Mouse (Mus musculus): Measurements from ENCODE around the gene Il4i1. TPM values are rescaled to one million over a fixed set of nuclear protein-coding genes. Genes with fewer than 3 reads are reported as not detected.

Il4i1 gene
- polyA plus RNA-seq (2017; shearing (Covaris generic)): 1 to 10 TPM; 2.0 to 4.1 TPM

- ATAC-seq: peak; percentile 95
Measured at GRCm38 (mm10) chr7:44815721-44816469, at the start of gene Il4i1, which contains the start of gene Nup62. Gene Il4i1 (plus strand): TSS chr7:44816387. Gene Nup62 (plus strand): TSS chr7:44816088.

GRCm38 (mm10) chr7:44768129-44768528 is 48.1 kb upstream of the Il4i1 start:
- no peak for ATAC-seq

- no peak for ATAC-seq
Measured at GRCm38 (mm10) chr7:44770046-44770578, 46.1 kb upstream of the Il4i1 start.

GRCm38 (mm10) chr7:44772591-44773204 is 43.5 kb upstream of the Il4i1 start:
- ATAC-seq: peak; percentile 89

- ATAC-seq: no peak
Measured at GRCm38 (mm10) chr7:44776849-44777498, 39.2 kb upstream of the Il4i1 start.

GRCm38 (mm10) chr7:44780101-44780500 is 36.1 kb upstream of the Il4i1 start:
- no peak for ATAC-seq

GRCm38 (mm10) chr7:44789531-44789930 is 26.7 kb upstream of the Il4i1 start:
- no peak for ATAC-seq

- ATAC-seq: no peak
Measured at GRCm38 (mm10) chr7:44790066-44790465, 26.1 kb upstream of the Il4i1 start.

- ATAC-seq: no peak
Measured at GRCm38 (mm10) chr7:44792781-44793180, 23.4 kb upstream of the Il4i1 start.

- no peak for ATAC-seq
Measured at GRCm38 (mm10) chr7:44808927-44809326, 7.3 kb upstream of the Il4i1 start.

GRCm38 (mm10) chr7:44809466-44809865 is 6.7 kb upstream of the Il4i1 start:
- ATAC-seq: no peak

GRCm38 (mm10) chr7:44810365-44810764 is 5.8 kb upstream of the Il4i1 start:
- ATAC-seq: no peak

GRCm38 (mm10) chr7:44810819-44811557 is 5.2 kb upstream of the Il4i1 start:
- no peak for ATAC-seq

GRCm38 (mm10) chr7:44812651-44813325 is 3.4 kb upstream of the Il4i1 start:
- no peak for ATAC-seq

GRCm38 (mm10) chr7:44813985-44814384 is 2.2 kb upstream of the Il4i1 start:
- ATAC-seq: no peak

- ATAC-seq: no peak
Measured at GRCm38 (mm10) chr7:44814423-44814822, 1.8 kb upstream of the Il4i1 start.

- ATAC-seq: no peak
Measured at GRCm38 (mm10) chr7:44814952-44815553, 1.1 kb upstream of the Il4i1 start.

- no peak for ATAC-seq
Measured at GRCm38 (mm10) chr7:44816470-44817021, 359 bp downstream of the Il4i1 start, which contains the start of gene Atf5. Gene Atf5 (minus strand): TSS chr7:44816658.

- no peak for ATAC-seq
Measured at GRCm38 (mm10) chr7:44817441-44817840, 1.3 kb downstream of the Il4i1 start.

GRCm38 (mm10) chr7:44818164-44818563 is 2.0 kb downstream of the Il4i1 start:
- no peak for ATAC-seq

- ATAC-seq: no peak
Measured at GRCm38 (mm10) chr7:44818751-44819235, 2.6 kb downstream of the Il4i1 start.

Measured in activated CD4-positive, CD25-positive, alpha-beta regulatory T cell, adult 4 months (primary cell).